Mouse (Mus musculus) embryonic fibroblast, embryonic 13.5 days (primary cell): ENCODE results near the gene Fam171a1.

ENCODE experiments used
- CTCF ChIP-seq: IDR thresholded peaks from 2 replicates; pipeline ENCODE4 v1.5.1; 2011; ENCODE audit warnings: mild to moderate bottlenecking, control low read depth, low read length, moderate library complexity, borderline replicate concordance; ENCODE audit not compliant: insufficient read depth
- POLR2A ChIP-seq: IDR thresholded peaks from 2 replicates; pipeline ENCODE4 v1.6.1; 2011; ENCODE audit warnings: low read depth, mild to moderate bottlenecking, control low read depth, low read length, moderate library complexity

DNA sequence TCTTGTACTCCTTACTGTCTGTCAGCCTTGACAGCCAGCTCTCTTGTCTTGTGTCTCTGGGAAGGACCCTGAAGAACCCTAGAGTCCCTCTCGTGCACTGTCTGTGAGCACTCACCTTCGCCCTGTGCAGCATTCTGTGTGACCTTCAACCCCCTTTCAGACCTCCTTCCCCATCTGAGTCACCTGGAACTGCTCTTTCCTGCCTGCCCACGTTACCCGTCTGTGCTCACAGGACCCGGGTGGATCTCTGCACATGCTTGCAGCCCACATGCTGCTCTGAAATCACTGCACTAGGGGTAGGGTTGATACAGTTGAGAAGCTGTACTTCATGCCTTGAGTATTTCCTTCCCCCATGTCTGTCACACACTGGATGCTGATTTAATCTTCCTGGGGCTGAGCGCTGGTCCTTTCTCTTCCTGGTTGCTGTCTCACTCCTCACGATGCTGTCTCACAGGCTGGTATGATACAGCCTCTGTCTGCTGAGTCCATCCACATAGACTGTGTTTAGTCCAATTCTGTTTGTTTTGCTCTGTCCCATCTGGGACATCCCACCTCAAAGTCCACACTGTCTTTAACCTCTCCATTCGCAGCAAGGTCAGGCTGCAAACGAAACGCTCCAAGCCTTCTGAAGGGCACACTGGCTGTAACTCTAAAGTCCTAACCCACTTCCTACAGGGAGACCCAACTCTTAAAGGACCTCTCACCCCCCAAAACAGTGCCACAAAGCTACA is 74.9 kb downstream of the Fam171a1 start:
- TF ChIP-seq CTCF, result no peak
- TF ChIP-seq POLR2A, result no peak
